Mouse (Mus musculus): ENCODE results near the gene Polr2g.

DNA sequence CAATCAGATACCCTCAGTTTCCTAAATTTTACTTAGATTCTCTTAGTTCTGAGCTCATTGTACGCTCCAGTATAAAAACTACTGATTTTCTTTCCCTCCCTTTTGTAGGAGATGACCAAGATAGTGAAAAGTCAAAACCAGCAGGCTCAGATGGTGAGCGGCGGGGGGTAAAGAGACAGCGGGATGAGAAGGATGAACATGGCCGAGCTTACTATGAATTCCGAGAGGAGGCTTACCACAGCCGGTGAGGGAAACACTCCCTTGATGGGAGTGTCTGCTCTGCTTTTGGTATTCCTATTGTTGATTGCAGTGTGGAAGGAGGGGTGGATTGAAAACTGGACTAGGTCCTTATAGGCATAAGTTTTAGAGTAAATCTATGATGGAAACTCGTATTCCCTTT, 24.3 kb upstream of the Polr2g start:
- TF ChIP-seq CTCF (IDR thresholded peaks at IDR 0.05; ENCODE audit: low read depth) (no peak), EP300 (IDR thresholded peaks at IDR 0.05; ENCODE audit: low read depth) (no peak)

All from liver, embryonic 14.5 days (tissue).